Mouse (Mus musculus) layer of hippocampus, adult 6 months (tissue): ENCODE measurements around the gene Eif4enif1. TPM values are rescaled to one million over a fixed set of nuclear protein-coding genes. Genes with fewer than 3 reads are reported as not detected.

Experiments used
- long read RNA-seq, 2 experiments: library from polyadenylated mRNA; unstranded; transcript quantifications; one replicate each; pipeline ENCODE4 v2.0.0; 2019 to 2020
- polyA plus RNA-seq: library from polyadenylated mRNA; unstranded; fragments of <200 nt; fragmentation: Nextera tagmentation; gene quantifications from 2 replicates; pipeline ENCODE4 v1.2.3, GENCODE M21; 2021

Gene Eif4enif1
- 10.7 and 15.2 TPM in 2 replicates for polyA plus RNA-seq
- long read RNA-seq, experiment 1, partial matches to known transcripts, result 5 of 7 reads
- long read RNA-seq, experiment 1, other reads (novel, unspliced or antisense), result 2 of 7 reads
- long read RNA-seq, experiment 2, partial matches to known transcripts, result 6 of 30 reads
- long read RNA-seq, experiment 2, other reads (novel, unspliced or antisense), result 23 of 30 reads

DNA sequence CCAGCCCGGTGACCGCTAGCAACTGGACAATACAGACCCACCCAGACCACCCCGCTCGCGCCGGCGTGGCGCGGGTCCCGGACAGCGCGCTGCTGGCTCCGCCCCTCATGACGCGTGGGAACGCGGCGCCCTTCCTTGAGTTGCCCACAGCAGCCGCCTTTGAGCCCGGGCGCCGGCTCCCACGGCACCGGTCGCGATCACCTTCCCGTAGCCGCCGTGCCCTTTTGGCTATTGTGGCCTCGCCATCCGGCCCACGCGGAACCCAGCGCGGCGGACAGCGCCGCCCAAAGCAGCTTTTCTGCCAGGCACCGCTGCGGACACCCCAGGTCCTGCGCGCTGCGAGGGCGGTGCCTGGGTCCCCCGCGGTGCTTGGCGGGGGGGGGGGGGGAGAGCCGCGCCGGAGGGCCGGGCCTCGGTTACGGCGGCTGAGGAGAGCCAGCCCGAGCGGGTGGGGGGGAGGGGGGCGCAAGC, at the start of gene Eif4enif1:
Gene Eif4enif1 (plus strand): TSS at position 162 of the 471 bp plus-strand sequence.

GRCm38 (mm10) chr11:3193363-3193762, 8.8 kb upstream of the Eif4enif1 start, which contains the start of gene Sfi1:
Gene Sfi1, minus strand, starts transcription at chr11:3193463.

GRCm38 (mm10) chr11:3266079-3266685, 64.0 kb downstream of the Eif4enif1 start, which contains the start of gene Drg1:
Gene Drg1, minus strand, starts transcription at chr11:3266415.

GRCm38 (mm10) chr11:3288521-3289301, 86.5 kb downstream of the Eif4enif1 start, which contains the start of gene Patz1:
Gene Patz1, plus strand, starts transcription at chr11:3288874.

Other genes with a start within 250 kb of the Eif4enif1 start
- 1.6 TPM in 2 replicates for gene Sfi1, start 8.9 kb upstream of the Eif4enif1 start, polyA plus RNA-seq
- 134 and 136 TPM in 2 replicates for gene Drg1, start 64.0 kb downstream of the Eif4enif1 start, polyA plus RNA-seq
- gene Patz1, start 86.5 kb downstream of the Eif4enif1 start, polyA plus RNA-seq, result 13.2 and 15.2 TPM in 2 replicates
- gene Pik3ip1, start 128.0 kb downstream of the Eif4enif1 start, polyA plus RNA-seq, result 37.4 and 41.6 TPM in 2 replicates
- 27.1 and 30.4 TPM in 2 replicates for gene Limk2, start 206.8 kb downstream of the Eif4enif1 start, polyA plus RNA-seq
- 19.6 and 20.2 TPM in 2 replicates for gene Rnf185, start 250.0 kb downstream of the Eif4enif1 start, polyA plus RNA-seq